Mouse (Mus musculus): Measurements from ENCODE around the gene Hmgb3. TPM values are rescaled to one million over a fixed set of nuclear protein-coding genes. Genes with fewer than 3 reads are reported as not detected.
A peak's percentile ranks its signal among the peaks of the same experiment; 100 is the strongest.

Gene Hmgb3
- polyA plus RNA-seq, 1 experiment from 2014 or later = 341 TPM

GRCm38 (mm10) chrX:71559336-71559735 is 3.6 kb downstream of the Hmgb3 start:
- no peak overlapping the region for H3K4me2 ChIP-seq (ENCODE audit: low read length)
- ATAC-seq (no peak), DNase-seq (ENCODE audit: low spot score) (no peak)
- H3K27me3 ChIP-seq (replicated peaks; ENCODE audit: control insufficient read depth, insufficient read depth, low read length) = no peaks in the 10 kb centered on the region
- H3K27ac ChIP-seq (ENCODE audit: low read depth, low read length) = no peak overlapping the region
- H3K9me3 ChIP-seq (replicated peaks; ENCODE audit: control insufficient read depth, low read length) = no peaks in the 10 kb centered on the region
- H3K4me3 ChIP-seq (ENCODE audit: low read depth, low read length) = no peak overlapping the region
- H3K36me3 ChIP-seq (ENCODE audit: control insufficient read depth, insufficient read depth, low read length) = peaks cover 18% of the 10 kb centered on the region; the same call in 1 of the 2 replicates
- no peak overlapping the region for H3K9ac ChIP-seq (ENCODE audit: low read length)
- H3K4me1 ChIP-seq (ENCODE audit: control insufficient read depth, insufficient read depth, low read length) = no peaks in the 10 kb centered on the region; the same call in 1 of the 2 replicates
- WGBS = 63% methylated on average over 2 of the region's 2 CpGs

GRCm38 (mm10) chrX:71560796-71561195 is 5.1 kb downstream of the Hmgb3 start:
- ATAC-seq (no peak), DNase-seq (ENCODE audit: low spot score) (no peak)
- Histone ChIP-seq H3K4me3 (ENCODE audit: low read depth, low read length) (no peak overlapping the region), H3K36me3 (ENCODE audit: control insufficient read depth, insufficient read depth, low read length) (peaks cover 18% of the 10 kb centered on the region; the same call in 1 of the 2 replicates), H3K9me3 (replicated peaks; ENCODE audit: control insufficient read depth, low read length) (no peaks in the 10 kb centered on the region), H3K4me2 (ENCODE audit: low read length) (no peak overlapping the region), H3K27me3 (replicated peaks; ENCODE audit: control insufficient read depth, insufficient read depth, low read length) (no peaks in the 10 kb centered on the region), H3K9ac (ENCODE audit: low read length) (no peak overlapping the region), H3K27ac (ENCODE audit: low read depth, low read length) (no peak overlapping the region), H3K4me1 (ENCODE audit: control insufficient read depth, insufficient read depth, low read length) (no peaks in the 10 kb centered on the region; the same call in 1 of the 2 replicates)
- 92% methylated on average over 1 of the region's 1 CpGs for WGBS

GRCm38 (mm10) chrX:71573132-71573900 is 17.6 kb downstream of the Hmgb3 start:
- Histone ChIP-seq H3K27ac (ENCODE audit: low read depth, low read length) (no peak overlapping the region), H3K4me3 (ENCODE audit: low read depth, low read length) (no peak overlapping the region), H3K27me3 (replicated peaks; ENCODE audit: control insufficient read depth, insufficient read depth, low read length) (no peaks in the 10 kb centered on the region)

GRCm38 (mm10) chrX:71575550-71575949 is 19.8 kb downstream of the Hmgb3 start:
- ATAC-seq (no peak), DNase-seq (ENCODE audit: low spot score) (no peak)
- Histone ChIP-seq H3K27me3 (replicated peaks; ENCODE audit: control insufficient read depth, insufficient read depth, low read length) (no peaks in the 10 kb centered on the region), H3K4me2 (ENCODE audit: low read length) (no peak overlapping the region), H3K4me1 (ENCODE audit: control insufficient read depth, insufficient read depth, low read length) (no peaks in the 10 kb centered on the region), H3K4me3 (ENCODE audit: low read depth, low read length) (no peak overlapping the region), H3K9ac (ENCODE audit: low read length) (no peak overlapping the region), H3K36me3 (ENCODE audit: control insufficient read depth, insufficient read depth, low read length) (no peaks in the 10 kb centered on the region), H3K27ac (ENCODE audit: low read depth, low read length) (no peak overlapping the region), H3K9me3 (replicated peaks; ENCODE audit: control insufficient read depth, low read length) (no peaks in the 10 kb centered on the region)
- 66% methylated on average over 2 of the region's 2 CpGs for WGBS

More at GRCm38 (mm10) chrX:71573132-71573900, 17.6 kb downstream of the Hmgb3 start:
- no peaks in the 10 kb centered on the region for H3K9me3 ChIP-seq (replicated peaks; ENCODE audit: control insufficient read depth, low read length)
- WGBS = 74% methylated on average over 3 of the region's 3 CpGs
- ATAC-seq = no peak
- H3K4me2 ChIP-seq (ENCODE audit: low read length) = no peak overlapping the region
- DNase-seq (ENCODE audit: low spot score) = no peak
- no peaks in the 10 kb centered on the region for H3K4me1 ChIP-seq (ENCODE audit: control insufficient read depth, insufficient read depth, low read length)
- H3K9ac ChIP-seq (ENCODE audit: low read length) = no peak overlapping the region
- no peaks in the 10 kb centered on the region for H3K36me3 ChIP-seq (ENCODE audit: control insufficient read depth, insufficient read depth, low read length)

GRCm38 (mm10) chrX:71589181-71589580 is 33.5 kb downstream of the Hmgb3 start:
- DNase-seq (ENCODE audit: low spot score) (no peak), ATAC-seq (no peak)
- Histone ChIP-seq H3K27me3 (replicated peaks; ENCODE audit: control insufficient read depth, insufficient read depth, low read length) (no peaks in the 10 kb centered on the region), H3K9me3 (replicated peaks; ENCODE audit: control insufficient read depth, low read length) (no peaks in the 10 kb centered on the region), H3K9ac (ENCODE audit: low read length) (no peak overlapping the region), H3K27ac (ENCODE audit: low read depth, low read length) (no peak overlapping the region), H3K4me1 (ENCODE audit: control insufficient read depth, insufficient read depth, low read length) (no peaks in the 10 kb centered on the region), H3K36me3 (ENCODE audit: control insufficient read depth, insufficient read depth, low read length) (no peaks in the 10 kb centered on the region), H3K4me3 (ENCODE audit: low read depth, low read length) (no peak overlapping the region), H3K4me2 (ENCODE audit: low read length) (no peak overlapping the region)
- WGBS = 64% methylated on average over 1 of the region's 1 CpGs

GRCm38 (mm10) chrX:71601052-71601611 is 45.4 kb downstream of the Hmgb3 start:
- H3K4me1 ChIP-seq (ENCODE audit: control insufficient read depth, insufficient read depth, low read length) = no peaks in the 10 kb centered on the region
- WGBS = 24% methylated on average over 25 of the region's 25 CpGs
- H3K27me3 ChIP-seq (replicated peaks; ENCODE audit: control insufficient read depth, insufficient read depth, low read length) = no peaks in the 10 kb centered on the region
- no peaks in the 10 kb centered on the region for H3K9me3 ChIP-seq (replicated peaks; ENCODE audit: control insufficient read depth, low read length)
- ATAC-seq (peak; percentile 92), DNase-seq (ENCODE audit: low spot score) (peak; percentile 69)
- no peaks in the 10 kb centered on the region for H3K36me3 ChIP-seq (ENCODE audit: control insufficient read depth, insufficient read depth, low read length)
- peak overlapping the region; percentile 16; the same call in 1 of the 2 replicates for H3K4me3 ChIP-seq (ENCODE audit: low read depth, low read length)
- H3K27ac ChIP-seq (ENCODE audit: low read depth, low read length) = no peak overlapping the region
- peak overlapping the region; percentile 48 for H3K4me2 ChIP-seq (ENCODE audit: low read length)
- H3K9ac ChIP-seq (ENCODE audit: low read length) = peak overlapping the region; percentile 50

Small RNA genes within 50 kb of the gene (microRNA-seq; reads per million reads assigned to microRNA genes)
- gene Gm23945 = not detected

Other genes starting within 250 kb of the Hmgb3 start
- 19.7 and 20.2 TPM in 2 replicates for gene Mtmr1, start 191.2 kb upstream of the Hmgb3 start, polyA plus RNA-seq (2014; fragmentation: Nextera tagmentation; extraction: Ambion mirVana)
- gene Cd99l2, start 63.1 kb upstream of the Hmgb3 start, polyA plus RNA-seq (2014; fragmentation: Nextera tagmentation; extraction: Ambion mirVana) = 48.8 and 50.2 TPM in 2 replicates
- gene Gpr50, start 107.7 kb downstream of the Hmgb3 start, polyA plus RNA-seq (2014; fragmentation: Nextera tagmentation; extraction: Ambion mirVana) = 2.4 and 2.7 TPM in 2 replicates